Mouse (Mus musculus) 416B (cell line): ENCODE data around the gene Smim26.

Experiments
- DNase-seq: peaks from one replicate; pipeline ENCODE4 v3.0.0; 2011; ENCODE audit warnings: low read depth

The Smim26 gene

DNA sequence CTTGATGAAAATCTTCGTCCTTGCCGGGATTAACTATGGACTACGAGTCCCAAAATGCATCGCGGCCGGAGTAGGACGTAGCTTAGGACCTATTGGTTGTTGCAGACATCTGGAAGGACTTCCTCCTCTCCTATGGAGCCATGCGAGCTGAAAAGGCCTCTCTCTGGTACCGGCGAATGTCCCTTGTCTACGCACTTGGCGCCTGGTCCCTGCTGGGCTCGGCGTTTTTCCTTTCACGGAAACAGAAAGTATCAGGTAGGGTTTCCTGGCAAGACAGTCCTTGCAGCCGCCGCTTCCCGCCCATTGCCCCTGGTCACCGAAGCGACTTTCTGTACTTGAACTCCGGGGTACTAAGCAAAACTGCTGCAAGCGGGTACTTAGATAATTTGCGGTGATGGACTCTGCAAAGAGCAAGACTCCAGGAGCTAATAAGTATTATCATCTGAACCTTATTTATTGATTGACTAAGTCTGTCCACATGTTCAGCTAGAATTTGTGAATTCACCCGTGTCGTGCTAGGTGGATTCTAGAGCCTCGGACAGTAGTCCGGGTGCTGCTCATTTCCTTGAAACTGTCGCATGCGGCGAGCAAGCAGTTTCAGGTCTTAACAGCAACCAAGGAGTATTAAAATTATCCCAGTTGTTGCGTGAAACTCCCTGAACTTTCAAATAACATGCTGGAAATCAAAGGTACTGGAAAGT is at the start of gene Smim26:
TSS of gene Smim26 (plus strand) at position 104 of the 701 bp plus-strand sequence.
- DNase-seq = peak; percentile 88

DNA sequence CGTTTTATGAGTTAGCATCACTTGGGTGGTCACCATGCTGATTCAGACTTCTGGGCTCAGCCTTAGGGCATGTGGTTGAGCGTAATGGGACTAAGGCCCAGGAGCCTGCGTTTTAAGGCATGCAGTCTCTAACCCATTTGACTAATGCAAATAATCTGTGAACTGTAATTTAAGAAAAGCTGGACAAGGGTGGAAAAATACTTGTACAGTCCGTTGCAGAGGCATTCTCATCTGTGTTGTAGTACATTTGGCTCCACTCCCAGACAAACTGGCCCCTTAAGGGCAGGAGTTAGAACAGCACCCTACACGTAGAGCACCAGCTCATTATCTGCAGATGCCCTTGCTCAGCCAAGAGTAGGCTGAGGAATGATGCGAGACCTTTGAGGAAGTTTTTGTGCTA is 49.2 kb upstream of the Smim26 start:
- DNase-seq = no peak

DNA sequence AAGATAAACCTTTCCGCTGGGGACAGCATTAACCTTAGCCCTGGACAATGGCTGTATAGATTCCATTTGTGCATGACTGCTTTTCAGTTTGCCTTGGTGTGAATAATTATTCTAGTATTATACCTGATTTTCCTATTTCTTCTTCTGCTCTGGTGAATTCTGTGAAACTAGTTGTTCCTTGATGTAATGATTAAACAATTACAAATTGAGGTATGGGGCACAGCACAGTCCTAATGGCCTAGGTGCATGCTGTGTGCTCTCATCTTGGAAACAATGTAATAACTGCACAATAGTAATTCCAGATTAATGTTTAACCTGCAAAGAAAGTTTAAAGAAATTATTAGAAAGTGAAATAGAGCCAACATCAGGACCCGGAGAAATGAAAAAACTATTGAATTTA is 48.8 kb upstream of the Smim26 start:
- no peak for DNase-seq

- no peak for DNase-seq
These were observed 48.4 kb upstream of the Smim26 start for GRCm38 (mm10) chr2:144545481-144545880.

DNA sequence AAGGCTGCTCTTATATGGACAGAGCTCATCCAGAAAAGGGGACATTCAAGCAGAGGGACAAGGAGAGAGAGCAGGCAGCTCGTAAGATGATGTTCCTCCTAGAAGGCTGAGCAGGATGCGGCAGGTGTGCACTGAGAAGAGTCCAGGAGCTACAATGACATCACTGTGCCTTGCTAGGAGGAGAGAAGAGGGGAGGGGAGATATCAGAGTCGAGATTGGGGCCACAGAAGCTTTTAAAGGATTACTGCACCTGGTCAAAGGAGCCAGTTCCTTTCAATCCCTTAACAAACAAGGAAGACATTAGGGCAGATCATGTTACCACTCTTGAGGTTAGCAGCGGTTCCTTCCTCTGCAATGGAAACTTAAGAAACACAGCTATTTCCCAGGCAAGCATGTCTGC is 46.3 kb upstream of the Smim26 start:
- DNase-seq = peak; percentile 67

DNA sequence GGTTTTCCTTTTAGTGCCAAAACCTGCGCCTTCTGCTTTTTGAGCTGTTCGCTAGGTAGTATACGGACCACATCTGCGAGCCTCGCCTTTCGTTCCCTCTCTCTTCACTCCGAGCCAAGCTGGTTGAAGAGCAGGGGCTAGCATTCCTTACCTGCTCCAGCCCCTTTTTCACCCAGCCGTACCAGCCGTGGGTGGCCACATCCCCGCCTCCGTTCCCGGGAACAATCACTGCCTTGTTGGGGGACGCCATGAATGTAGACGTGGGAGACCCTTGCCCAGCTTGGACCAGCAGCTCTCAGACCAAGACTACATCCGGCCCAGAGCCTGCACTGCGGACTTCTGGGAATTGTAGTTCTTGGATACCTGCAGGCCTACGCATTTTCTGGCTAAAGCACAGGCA is 43.3 kb upstream of the Smim26 start, which contains the start of gene Rbbp9:
TSS of gene Rbbp9 (minus strand) at position 341 of the 400 bp plus-strand sequence.
- DNase-seq = peak; percentile 71

DNA sequence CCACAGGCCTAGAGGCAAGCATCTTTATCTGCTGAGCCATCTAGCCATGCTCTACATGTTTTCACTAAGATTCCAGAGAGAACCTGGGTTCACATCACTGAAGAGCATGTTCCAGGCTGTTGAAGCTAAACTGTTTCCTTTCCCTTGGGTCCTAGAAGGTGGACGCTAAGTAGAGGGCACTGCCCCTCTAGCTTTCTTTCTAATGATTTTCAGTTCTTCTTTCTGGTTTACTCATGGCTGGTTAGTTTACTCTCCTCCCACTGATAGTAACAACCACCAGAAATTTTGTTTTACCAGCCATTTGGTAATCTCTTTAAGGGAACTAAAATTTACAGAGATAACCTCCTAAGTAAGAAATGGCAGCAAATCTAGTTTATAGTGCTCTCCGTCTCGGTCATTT is 39.9 kb upstream of the Smim26 start:
- no peak for DNase-seq

- no peak for DNase-seq
These were observed 38.5 kb upstream of the Smim26 start for GRCm38 (mm10) chr2:144555286-144555819.

DNA sequence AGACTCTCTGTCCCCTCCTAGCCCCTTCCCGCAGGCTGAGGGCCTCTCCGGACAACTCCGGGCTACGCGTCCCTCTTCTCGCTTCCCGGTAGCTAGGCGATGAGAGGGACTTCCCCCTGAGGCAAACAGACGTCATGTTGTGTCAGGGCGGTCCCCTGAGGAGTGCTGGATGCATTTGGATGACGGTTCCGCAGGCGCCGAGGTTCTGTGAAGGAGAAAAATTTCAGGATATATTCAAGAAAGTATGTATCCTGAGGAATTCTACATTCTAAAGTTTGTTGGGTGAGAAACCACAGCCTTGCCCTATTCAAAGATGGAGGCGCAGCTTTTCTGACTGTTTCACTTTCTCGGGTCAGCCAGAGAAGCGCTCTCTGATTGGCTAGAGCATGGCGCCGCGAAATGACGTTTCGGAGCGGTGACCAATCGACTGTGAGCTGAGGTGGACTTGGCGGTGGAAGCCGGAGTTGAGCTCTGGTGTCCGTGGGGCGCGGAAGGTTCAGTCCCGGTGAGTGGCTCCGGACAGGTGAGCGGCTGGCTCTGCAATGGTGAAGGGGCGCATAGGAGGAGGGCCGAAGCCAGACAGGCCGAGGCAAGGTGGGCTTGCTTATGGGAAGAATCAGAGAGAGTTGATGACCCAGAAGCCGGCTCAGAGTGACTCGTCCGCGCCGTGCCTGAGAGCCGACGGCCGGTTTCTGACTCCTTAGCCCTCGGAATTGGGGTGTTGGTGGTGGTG is 37.9 kb upstream of the Smim26 start, which contains the start of gene Sec23b:
TSS of gene Sec23b (plus strand) at position 410 of the 733 bp plus-strand sequence.
- DNase-seq = peak; percentile 98

- DNase-seq = no peak
These were observed 5.1 kb upstream of the Smim26 start for GRCm38 (mm10) chr2:144588723-144589122.

DNA sequence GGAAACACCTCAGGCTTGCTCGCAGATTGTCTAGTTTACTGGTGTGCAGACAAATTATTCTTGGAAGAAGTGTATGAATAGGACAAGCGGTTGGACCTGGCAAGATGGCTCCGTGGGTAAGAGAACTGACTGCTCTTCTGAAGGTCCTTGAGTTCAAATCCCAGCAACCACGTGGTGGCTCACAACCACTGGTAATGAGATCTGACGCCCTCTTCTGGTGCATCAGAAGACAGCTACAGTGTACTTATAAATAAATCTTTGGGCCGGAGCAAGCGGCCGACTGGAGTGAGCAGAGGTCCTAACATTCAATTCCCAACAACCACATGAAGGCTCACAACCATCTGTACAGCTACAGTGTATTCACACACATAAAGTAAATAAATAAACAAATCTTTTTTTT is 818 bp upstream of the Smim26 start:
- DNase-seq = peak; percentile 44

GRCm38 (mm10) chr2:144598006-144598405 is 4.2 kb downstream of the Smim26 start:
- no peak for DNase-seq

DNA sequence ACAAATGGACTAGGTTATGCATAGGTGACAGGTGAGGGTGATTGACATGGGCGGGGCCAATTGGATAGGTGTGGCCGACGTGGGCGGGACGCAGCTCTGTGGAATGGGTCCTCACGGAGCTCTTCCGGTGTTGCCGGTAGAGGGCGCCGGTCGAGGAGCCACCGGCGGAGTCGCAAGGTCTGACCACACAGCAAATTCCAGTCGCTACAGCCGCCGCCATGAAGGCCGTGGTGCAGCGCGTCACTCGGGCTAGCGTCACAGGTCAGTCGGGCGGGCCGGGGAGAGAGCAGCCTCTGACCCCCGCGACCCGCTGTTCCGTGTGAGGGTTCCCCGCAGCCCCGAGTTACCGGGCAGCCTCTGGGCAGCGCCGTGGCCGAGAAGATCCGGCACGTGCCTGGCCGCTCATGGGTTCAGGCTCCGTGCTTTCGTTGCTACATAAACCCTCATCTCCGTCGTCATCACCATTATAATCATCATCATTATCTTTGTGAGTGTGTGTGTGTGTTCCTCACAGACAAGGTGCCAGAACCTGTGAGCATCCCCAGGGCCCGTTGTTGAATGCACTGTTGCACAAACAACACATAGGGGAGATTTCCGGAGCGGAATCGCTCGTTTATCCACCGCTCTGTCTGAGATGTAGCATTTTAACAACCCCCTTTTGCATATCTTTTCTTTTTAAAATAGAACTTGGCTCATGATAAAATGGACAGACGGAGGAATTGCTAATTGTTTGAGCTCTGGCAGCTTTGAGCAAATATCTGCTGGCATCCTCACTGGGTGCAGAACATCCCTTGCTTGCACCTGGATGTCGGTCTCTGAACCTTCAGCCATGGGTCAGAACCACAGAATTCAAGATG is 6.2 kb downstream of the Smim26 start, which contains the start of gene Dtd1:
TSS of gene Dtd1 (plus strand) at position 67 of the 857 bp plus-strand sequence.
- DNase-seq = peak; percentile 86

DNA sequence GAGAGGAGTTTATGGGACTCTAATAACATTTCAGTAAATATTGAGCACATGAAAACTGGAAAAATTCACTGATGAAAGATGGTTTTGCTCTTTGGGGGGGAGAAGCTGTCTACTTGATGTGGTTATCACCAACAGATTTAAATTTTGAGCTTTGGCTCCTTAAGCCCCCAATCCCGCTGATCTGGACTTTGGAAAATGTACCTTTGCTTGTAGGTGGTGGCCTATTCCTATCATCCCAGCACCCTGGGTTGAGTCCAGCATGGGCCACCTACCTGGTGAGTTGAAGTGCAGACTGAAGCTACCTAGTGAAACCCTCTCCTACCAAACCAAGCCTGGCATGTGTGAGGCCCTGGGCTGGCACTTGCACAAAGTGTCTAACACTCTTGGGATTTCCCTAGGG is 7.7 kb downstream of the Smim26 start:
- no peak for DNase-seq

DNA sequence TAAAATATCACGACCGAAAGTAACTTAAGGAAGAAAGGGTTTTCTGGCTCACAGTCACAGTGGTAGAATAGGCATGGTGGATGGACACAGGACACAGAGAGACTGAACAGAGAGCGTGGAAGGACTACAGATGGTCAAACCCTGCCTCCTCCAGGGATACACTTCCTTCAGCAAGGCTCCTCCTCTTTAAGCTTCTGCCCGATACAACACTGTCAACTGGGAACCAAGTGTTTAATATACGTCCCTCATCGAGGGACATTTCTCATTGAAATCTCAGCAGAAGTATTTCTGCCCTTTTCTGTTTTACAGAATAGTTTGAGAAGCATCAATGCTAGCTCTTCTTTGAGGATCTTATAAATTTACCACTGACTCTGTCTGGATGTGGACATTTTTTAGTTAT is 20.1 kb downstream of the Smim26 start:
- no peak for DNase-seq

- no peak for DNase-seq
These were observed 23.4 kb downstream of the Smim26 start for GRCm38 (mm10) chr2:144617074-144617874.

GRCm38 (mm10) chr2:144621491-144621890 is 27.6 kb downstream of the Smim26 start:
- DNase-seq = no peak

DNA sequence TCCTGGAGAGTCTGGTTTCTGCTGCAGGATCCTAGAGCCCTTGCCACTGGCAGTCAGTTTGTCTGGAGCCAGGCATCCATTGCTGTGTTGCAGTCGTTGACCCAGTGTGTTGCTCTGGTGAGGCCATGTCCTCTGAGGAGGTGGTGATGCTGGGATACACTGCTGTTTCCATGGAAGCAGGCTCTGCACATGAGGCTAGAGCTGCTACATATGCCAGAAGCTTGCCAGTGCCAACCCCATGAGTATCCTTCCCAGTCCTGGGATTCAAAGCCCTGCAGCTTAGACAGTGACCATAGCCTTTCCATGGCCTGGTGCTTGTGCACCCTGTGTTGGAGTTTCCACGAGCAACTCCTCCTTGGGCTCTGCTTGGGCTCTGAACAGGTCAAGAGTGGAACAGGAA is 39.7 kb downstream of the Smim26 start:
- no peak for DNase-seq

DNA sequence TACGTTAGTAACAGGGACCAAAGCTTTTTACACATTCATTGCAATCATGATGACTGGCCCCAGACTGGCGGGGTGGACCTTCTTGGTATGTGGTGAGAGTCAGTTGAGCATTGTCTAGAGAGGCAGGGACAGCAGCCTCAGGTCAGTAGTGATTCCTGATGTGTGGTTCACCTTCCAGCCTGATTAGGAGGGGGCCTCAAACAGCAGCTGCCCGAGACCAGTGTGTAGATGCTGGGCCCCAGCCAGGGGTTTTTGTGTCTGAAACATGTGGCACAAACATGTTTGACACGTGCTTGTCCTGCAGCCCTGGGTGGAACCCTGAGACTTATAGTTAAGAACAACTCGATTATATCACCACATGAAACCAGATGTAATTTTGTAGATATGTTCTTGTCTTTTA is 40.4 kb downstream of the Smim26 start:
- no peak for DNase-seq

- no peak for DNase-seq
These were observed 40.9 kb downstream of the Smim26 start for GRCm38 (mm10) chr2:144634729-144635128.

DNA sequence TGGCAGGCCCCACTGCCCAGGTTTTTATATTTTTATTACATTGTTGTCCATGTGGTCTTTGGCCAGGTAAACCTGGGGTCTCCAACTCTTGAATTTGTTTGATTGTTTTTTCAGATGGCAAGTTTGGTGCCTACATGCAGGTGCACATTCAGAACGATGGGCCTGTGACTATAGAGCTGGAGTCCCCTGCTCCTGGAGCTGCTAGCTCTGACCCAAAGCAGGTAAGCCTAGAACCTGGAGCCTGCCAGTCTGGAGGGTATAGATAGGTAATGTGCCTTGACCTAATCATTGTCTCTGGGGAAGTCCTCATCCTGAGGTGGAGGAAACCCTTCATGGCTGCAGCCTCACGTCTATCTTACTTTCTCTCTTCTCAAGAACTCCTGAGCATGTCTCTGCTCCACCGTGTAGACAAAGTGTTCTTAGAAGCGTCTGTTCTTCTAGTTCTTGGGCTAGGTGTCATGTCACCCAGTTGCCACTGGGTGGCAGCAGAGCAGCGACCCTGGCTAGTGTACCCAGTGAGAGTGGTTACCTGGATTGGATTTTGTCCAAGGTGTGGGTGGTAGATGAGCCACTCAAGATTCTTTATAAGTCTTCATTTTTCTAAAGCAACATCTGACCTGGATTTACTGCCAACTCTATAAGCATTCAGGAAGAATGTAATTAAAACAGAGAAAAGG is 41.9 kb downstream of the Smim26 start:
- DNase-seq = peak; percentile 56
